Mouse (Mus musculus) forebrain, embryonic 11.5 days (tissue): ENCODE data around the gene Zfp423. TPM values are rescaled to one million over a fixed set of nuclear protein-coding genes. Genes with fewer than 3 reads are reported as not detected.

ENCODE experiments used
- ATAC-seq: fragments of 200-750 bp; cut with Nextera tagmentation; replicated peaks from 2 replicates; pipeline ENCODE4 v1.8.0; 2017; ENCODE audit warnings: moderate TSS enrichment; ENCODE audit not compliant: low FRiP score
- DNase-seq: peaks from one replicate; pipeline ENCODE4 v3.0.0-alpha.2; 2017; ENCODE audit warnings: low spot score
- H3K27ac ChIP-seq: fragments of 300-500 bp; sonication (generic); 2 replicates; pipeline ENCODE4 v1.5.1; 2014; ENCODE audit warnings: low read depth, low read length
- H3K27me3 ChIP-seq: fragments of 300-500 bp; sonication (generic); 2 replicates; pipeline ENCODE4 v1.6.1; 2014; ENCODE audit warnings: mild to moderate bottlenecking, low read length, mixed read lengths; ENCODE audit not compliant: control insufficient read depth, insufficient read depth
- H3K36me3 ChIP-seq: fragments of 300-500 bp; sonication (generic); 2 replicates; pipeline ENCODE4 v1.6.1; 2014; ENCODE audit warnings: mild to moderate bottlenecking, low read length, moderate library complexity, mixed read lengths; ENCODE audit not compliant: control insufficient read depth, insufficient read depth
- H3K4me1 ChIP-seq: fragments of 300-500 bp; sonication (generic); replicated peaks from 2 replicates; pipeline ENCODE4 v1.6.1; 2014; ENCODE audit warnings: low read length, mixed read lengths; ENCODE audit not compliant: control insufficient read depth, insufficient read depth
- H3K4me2 ChIP-seq: fragments of 300-500 bp; sonication (generic); 2 replicates; pipeline ENCODE4 v1.6.1; 2014; ENCODE audit warnings: low read depth, mild to moderate bottlenecking, low read length, moderate library complexity, mixed read lengths; ENCODE audit not compliant: severe bottlenecking
- H3K4me3 ChIP-seq: fragments of 300-500 bp; sonication (generic); 2 replicates; pipeline ENCODE4 v1.5.1; 2014; ENCODE audit warnings: low read depth, low read length
- H3K9ac ChIP-seq: fragments of 300-500 bp; sonication (generic); 2 replicates; pipeline ENCODE4 v1.6.1; 2014; ENCODE audit warnings: low read length
- H3K9me3 ChIP-seq: fragments of 300-500 bp; sonication (generic); 2 replicates; pipeline ENCODE4 v1.6.1; 2016; ENCODE audit warnings: low read length, mixed read lengths; ENCODE audit not compliant: control insufficient read depth
- WGBS: fragments of 180-500 bp; shearing (Covaris S2); extraction: QIAGEN DNeasy Blood & Tissue Kit; methylation state at CpG from one replicate; pipeline ENCODE4 v1.1.7; 2014; 5-methylcytosine and 5-hydroxymethylcytosine counted together
- polyA plus RNA-seq: library from polyadenylated mRNA; unstranded; fragments of >200 nt; fragmentation: Nextera tagmentation; extraction: Ambion mirVana; gene quantifications from 2 replicates; pipeline ENCODE4 v1.2.1, GENCODE M21; 2014

The Zfp423 gene
- polyA plus RNA-seq, 1 experiment from 2014 or later: 44.8 TPM

DNA sequence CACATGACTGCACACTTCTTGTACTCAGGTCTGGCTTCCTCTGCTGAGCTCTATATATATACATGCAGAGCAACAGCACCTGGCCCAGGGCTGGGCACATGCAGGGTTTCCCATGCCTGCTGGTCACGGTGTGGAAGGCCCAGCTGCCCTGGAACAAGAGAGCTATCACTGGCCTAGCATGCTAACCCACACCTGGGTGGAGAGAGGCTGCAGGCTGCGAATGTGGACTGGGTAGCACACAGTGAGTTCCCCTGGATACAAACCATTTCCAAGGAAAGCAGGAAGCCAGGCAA lies 295.2 kb downstream of the Zfp423 start:
- DNase-seq (no peak), ATAC-seq (no peak)
- H3K27me3 ChIP-seq: peaks cover 20% of the 10 kb centered on the region
- H3K4me2 ChIP-seq: no peak overlapping the region
- no peak overlapping the region for H3K9ac ChIP-seq
- no peak overlapping the region for H3K27ac ChIP-seq
- H3K4me1 ChIP-seq: peaks cover 38% of the 10 kb centered on the region
- no peaks in the 10 kb centered on the region for H3K9me3 ChIP-seq
- H3K4me3 ChIP-seq: no peak overlapping the region
- H3K36me3 ChIP-seq: no peaks in the 10 kb centered on the region
- WGBS: 89% methylated on average over 2 of the region's 2 CpGs

DNA sequence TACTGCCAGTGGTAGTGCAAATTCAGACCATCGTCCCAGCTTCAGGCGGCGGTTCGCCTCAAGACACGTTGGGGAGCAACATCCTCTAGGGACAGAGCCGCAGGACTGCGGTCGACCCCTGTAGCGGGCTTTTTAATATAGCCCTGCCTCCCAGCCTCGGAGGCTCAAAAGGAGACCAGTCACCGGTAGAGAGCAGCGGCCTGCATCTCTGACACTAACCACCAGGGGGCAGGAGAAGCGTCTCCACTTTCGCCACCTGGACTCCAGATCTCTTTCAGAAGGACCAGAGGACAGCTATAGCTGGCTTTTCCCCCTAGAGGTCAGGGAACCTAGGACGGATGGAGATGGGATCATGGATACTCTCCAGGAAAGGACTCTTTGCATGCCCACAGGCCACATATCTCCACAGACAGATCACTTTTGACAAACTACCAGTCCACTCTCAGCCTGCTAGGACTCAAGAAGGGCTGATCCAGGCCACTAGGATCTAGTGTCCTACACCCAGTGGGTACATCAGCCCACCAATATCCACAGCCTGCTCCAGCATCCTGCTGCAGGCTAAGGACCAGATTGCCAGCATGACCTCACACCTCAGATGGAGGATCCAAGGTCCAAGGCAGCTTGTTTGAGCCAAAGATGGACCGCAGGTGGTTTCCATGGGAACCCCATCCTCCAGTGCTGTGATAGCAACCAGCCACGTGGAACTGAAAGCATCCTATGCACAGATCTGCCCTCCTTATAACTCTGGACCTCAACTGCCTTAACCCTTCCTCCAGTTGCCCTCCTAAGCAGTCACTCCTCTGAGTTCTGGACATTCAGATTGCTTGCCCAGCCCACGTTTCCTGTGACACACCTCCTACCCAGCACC lies 295.8 kb downstream of the Zfp423 start:
- peak; percentile 42 for ATAC-seq
- H3K27me3 ChIP-seq: peaks cover 22% of the 10 kb centered on the region
- 12% methylated on average over 18 of the region's 18 CpGs for WGBS
- peak overlapping the region; percentile 28; the same call in 1 of the 2 replicates for H3K27ac ChIP-seq
- peak overlapping the region; percentile 38 for H3K9ac ChIP-seq
- H3K36me3 ChIP-seq: no peaks in the 10 kb centered on the region
- H3K9me3 ChIP-seq: no peaks in the 10 kb centered on the region
- peak overlapping the region; percentile 17; the same call in 1 of the 2 replicates for H3K4me3 ChIP-seq
- H3K4me1 ChIP-seq: peaks cover 38% of the 10 kb centered on the region
- H3K4me2 ChIP-seq: peak overlapping the region; percentile 45
- DNase-seq: peak; percentile 91

DNA sequence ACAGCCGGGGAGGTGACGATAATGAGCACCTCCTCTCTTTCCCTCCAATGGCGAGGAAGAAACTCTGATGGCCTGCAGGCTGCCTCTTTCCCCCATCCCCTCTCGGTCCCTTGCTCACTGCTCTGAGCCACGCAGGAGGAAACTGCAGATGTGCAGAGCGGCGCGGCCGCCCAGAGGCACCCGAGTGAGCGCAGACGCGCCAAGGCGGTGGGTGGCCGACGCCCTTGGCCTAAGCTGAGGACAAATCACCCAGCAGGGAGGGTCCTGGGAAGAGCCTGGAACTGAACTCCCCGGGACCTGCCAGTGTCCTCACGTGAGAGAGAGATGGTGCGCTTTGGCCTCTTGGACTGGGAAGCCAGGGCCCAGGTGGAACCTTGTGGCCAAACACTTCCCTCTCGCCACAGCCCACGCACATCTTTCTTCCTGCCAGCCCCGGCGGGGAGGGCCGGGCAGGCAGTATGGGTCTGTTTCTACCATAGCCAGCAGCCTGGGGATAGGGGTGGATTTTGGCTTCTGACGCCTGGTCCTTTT lies 296.5 kb downstream of the Zfp423 start:
- Histone ChIP-seq H3K27ac (peak overlapping the region; percentile 28; the same call in 1 of the 2 replicates), H3K9ac (peak overlapping the region; percentile 38), H3K4me2 (peak overlapping the region; percentile 45), H3K9me3 (no peaks in the 10 kb centered on the region), H3K27me3 (peaks cover 22% of the 10 kb centered on the region), H3K4me3 (peak overlapping the region; percentile 17), H3K4me1 (peaks cover 38% of the 10 kb centered on the region), H3K36me3 (no peaks in the 10 kb centered on the region)
- WGBS: 1% methylated on average over 25 of the region's 25 CpGs
- DNase-seq (peak; percentile 71), ATAC-seq (peak; percentile 37)

DNA sequence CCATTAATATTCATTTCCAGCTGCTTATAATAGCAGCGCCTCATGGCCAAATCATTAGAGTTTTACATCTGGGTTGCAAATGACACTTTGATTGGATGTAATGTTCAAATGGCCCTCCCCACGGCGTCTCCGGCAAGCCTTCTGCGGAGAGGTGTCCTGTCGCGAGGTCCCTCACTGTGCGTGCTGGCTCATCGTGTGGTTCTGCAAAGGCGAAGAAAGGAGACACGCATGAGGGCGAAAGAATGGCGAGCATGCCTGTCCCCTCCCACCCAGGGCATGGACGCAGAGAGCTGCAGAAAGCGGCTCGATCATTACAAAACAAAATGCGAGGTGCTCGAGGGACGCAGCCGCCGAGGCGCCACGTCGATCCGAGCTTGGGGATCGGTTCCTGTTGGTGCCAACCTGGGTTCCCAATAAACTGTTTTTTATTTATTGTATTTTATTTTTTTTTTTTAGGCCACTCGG lies 297.1 kb downstream of the Zfp423 start:
- peak overlapping the region; percentile 17; the same call in 1 of the 2 replicates for H3K4me3 ChIP-seq
- peak overlapping the region; percentile 45 for H3K4me2 ChIP-seq
- DNase-seq (peak; percentile 70), ATAC-seq (no peak)
- peak overlapping the region; percentile 38 for H3K9ac ChIP-seq
- no peaks in the 10 kb centered on the region for H3K9me3 ChIP-seq
- peaks cover 38% of the 10 kb centered on the region for H3K4me1 ChIP-seq
- peaks cover 22% of the 10 kb centered on the region for H3K27me3 ChIP-seq
- 0 out of 2 replicates have a peak overlapping the region, but pooled peaks have one; percentile 25 for H3K27ac ChIP-seq
- WGBS: 2% methylated on average over 27 of the region's 27 CpGs
- no peaks in the 10 kb centered on the region for H3K36me3 ChIP-seq

DNA sequence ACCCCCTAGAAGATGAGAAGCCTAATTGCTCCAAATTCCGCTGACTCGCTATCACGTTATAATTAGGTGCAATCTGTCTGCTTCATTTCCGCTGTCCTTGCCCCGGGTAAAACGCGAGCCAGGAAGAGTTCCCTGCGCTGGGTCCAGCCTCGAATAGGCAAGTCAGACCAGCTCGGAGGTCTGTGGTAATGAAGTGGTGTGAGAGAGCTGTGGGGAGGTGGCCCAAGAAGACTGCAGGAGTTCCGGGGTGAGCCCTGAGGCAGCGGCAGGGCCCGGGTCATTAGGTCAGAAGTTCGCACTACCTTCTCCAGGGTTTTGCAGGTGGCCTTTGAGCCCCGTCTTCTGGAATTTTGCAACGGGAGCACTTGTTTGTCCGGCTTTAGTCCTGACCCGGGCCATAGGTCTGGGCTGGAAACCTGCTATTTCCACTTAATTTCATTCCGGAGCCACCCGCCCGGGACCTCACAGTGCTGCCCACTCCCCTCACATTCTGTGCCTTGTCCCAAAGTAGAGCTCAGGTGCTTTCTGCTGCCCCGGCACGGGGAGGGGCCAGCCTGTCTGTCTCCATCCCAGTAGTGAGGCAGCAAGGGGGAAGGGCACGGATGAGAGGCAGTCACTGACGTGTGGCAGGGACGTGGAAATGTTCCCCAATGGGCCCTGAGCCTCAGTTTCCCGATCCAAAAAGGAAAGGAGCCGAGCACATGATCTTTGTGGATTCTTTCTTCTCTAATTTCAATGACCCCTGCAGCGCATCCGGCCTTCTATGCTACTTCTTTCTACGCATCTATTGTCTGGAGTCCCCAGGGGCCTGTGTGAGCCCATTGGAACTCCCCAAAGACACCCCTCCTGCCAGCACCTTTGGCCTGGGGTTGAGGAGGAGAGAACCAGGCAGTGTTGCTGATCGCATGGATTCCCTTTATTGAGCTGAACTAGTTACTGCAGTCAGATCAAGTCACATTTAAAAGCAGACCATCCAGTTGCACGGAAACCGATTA lies 298.2 kb downstream of the Zfp423 start:
- Histone ChIP-seq H3K27me3 (peaks cover 22% of the 10 kb centered on the region), H3K4me3 (no peak overlapping the region), H3K9me3 (no peaks in the 10 kb centered on the region), H3K4me1 (peaks cover 38% of the 10 kb centered on the region), H3K4me2 (peak overlapping the region; percentile 52), H3K9ac (peak overlapping the region; percentile 8; the same call in 1 of the 2 replicates), H3K36me3 (no peaks in the 10 kb centered on the region), H3K27ac (peak overlapping the region; percentile 50)
- WGBS: 2% methylated on average over 34 of the region's 34 CpGs
- DNase-seq: peak; percentile 65
- ATAC-seq: no peak

DNA sequence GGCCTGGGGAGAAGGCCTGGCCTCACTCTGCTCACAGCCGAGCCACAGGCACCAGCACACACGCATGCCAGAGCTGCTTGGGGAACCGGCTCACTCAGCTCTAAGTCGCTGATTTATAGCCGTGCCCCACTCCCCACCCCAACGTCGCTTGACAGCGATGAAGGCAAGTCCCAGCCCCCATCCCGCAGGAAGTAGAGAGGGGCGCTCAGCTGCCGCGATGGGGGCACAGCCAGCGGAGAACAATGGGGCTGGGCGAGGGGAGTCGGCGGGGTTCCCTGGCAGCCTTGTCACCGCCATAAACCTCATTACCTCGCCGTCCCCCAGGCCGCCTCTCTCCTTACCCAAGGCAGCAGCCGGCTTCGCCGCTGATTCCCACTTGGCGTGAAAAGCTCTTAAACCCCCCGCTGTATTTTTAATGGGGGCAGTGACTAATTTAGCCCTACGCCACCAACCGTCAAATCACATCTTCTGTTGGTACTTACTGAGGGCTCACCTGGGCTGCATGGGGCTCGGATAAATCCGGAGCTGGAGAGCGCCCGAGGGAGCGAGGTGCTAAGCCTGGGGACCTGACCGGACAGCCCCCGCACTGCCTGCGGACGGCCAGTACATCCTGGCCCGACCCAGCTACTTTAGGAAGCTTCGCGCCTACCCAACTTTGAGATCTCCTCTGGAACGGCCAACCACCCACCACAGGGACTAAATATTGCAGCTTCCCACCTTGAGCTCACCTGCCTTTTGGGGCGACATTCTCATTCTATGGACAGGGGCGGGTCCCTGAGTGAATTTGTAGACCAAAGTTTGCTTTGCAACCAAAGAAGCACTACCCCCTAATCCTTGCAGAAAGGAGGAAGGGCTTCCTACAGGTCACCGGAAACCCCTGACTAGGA lies 299.1 kb downstream of the Zfp423 start:
- Histone ChIP-seq H3K9me3 (no peaks in the 10 kb centered on the region), H3K36me3 (no peaks in the 10 kb centered on the region), H3K27ac (peak overlapping the region; percentile 19), H3K4me1 (peaks cover 38% of the 10 kb centered on the region), H3K9ac (peak overlapping the region; percentile 27; the same call in 1 of the 2 replicates), H3K4me3 (peak overlapping the region; percentile 14), H3K4me2 (peak overlapping the region; percentile 52), H3K27me3 (peaks cover 22% of the 10 kb centered on the region)
- WGBS: 2% methylated on average over 43 of the region's 43 CpGs
- peak; percentile 13; the same call in 1 of the 2 replicates for ATAC-seq
- peak; percentile 76 for DNase-seq

DNA sequence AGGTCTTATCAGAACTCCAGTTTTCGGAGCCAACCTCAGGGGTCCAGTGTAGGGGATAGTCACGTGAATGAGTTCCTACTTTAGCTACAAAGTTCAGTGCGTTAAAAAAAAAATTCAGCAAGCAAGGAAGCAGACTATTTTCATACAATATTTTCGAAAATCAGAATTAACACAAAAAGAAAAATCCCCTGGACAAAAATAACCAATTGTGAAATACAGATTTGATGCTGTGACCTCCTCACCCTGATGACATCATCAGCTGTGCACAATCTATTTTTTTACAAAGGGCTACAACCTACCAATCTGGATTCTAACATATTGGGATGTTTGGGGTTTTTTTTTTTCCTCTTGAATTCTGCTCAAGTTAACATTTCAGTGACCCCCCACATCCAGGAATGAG lies 301.9 kb downstream of the Zfp423 start:
- H3K4me3 ChIP-seq: no peak overlapping the region
- peaks cover 19% of the 10 kb centered on the region for H3K27me3 ChIP-seq
- 74% methylated on average over 4 of the region's 4 CpGs for WGBS
- H3K4me2 ChIP-seq: no peak overlapping the region
- no peaks in the 10 kb centered on the region for H3K36me3 ChIP-seq
- H3K9ac ChIP-seq: no peak overlapping the region
- DNase-seq (no peak), ATAC-seq (no peak)
- H3K9me3 ChIP-seq: no peaks in the 10 kb centered on the region
- peaks cover 28% of the 10 kb centered on the region for H3K4me1 ChIP-seq
- H3K27ac ChIP-seq: no peak overlapping the region
